Mouse (Mus musculus) splenic B cell, adult 2 months (primary cell): ENCODE measurements at regions not wholly inside any gene's neighbourhood (a gene's known extent, or its start where the extent isn't known, plus 50 kb on each side); places are given as distances from the start of the nearest gene placed in this dataset.
"Not testable (repeated sequence)": the region's sequence is repeated elsewhere in the genome, so short reads cannot be mapped to it uniquely, and the experiment has no call there.

Experiments
- DNase-seq: peaks from one replicate; pipeline ENCODE4 v3.0.0-alpha.2; 2011; ENCODE audit warnings: low read depth, low spot score
- H3K27me3 ChIP-seq: 2 replicates; pipeline ENCODE4 v1.6.1; 2012; ENCODE audit warnings: mild to moderate bottlenecking, low read length, moderate library complexity, mixed read lengths; ENCODE audit not compliant: control insufficient read depth, poor library complexity, insufficient read depth, severe bottlenecking
- H3K36me3 ChIP-seq: 2 replicates; pipeline ENCODE4 v1.6.1; 2012; ENCODE audit warnings: mild to moderate bottlenecking, low read length, moderate library complexity, mixed read lengths; ENCODE audit not compliant: control insufficient read depth, poor library complexity, insufficient read depth, severe bottlenecking

DNA sequence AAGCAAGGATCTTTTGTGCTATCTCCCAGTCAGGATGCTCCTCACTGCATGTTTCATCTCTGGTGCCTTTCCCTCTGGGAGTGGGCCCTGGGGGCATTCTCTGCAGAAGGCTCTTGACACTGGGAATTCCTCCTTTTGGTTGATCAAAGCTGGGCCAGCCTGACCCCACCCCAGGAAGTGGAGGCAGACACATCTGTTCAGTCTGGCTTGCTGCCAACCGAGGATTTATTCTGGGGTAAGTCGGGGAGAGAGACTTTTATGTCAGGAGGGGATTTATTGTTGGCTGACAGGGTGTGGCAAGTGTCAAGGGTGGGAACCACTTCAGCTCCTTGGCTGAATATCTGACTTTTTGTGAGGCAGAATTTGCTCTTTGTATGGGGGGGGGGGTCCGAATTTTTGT is 226.6 kb upstream of the Mpdz start:
- Histone ChIP-seq H3K27me3 (no peaks in the 10 kb centered on the region), H3K36me3 (no peaks in the 10 kb centered on the region)
- DNase-seq, result no peak

DNA sequence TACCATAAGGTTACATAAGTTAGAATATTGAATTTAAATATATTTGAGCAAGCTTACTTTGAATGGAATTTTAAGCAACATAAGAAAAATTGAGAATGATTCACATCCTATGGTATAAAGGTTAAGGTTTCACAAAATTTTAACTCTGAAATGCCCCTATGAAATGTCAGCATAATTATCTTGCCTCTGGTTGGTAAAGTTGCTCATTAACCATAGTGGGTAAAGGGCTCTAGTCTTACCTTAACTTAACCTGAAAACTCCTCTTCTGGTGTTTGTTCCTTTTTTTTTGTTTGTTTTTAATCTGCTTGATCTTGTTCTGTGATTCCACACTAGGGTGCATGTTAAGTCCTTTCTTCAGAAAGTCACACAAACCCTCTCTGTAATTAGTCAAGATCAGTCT is 218.5 kb upstream of the Mpdz start:
- H3K36me3 ChIP-seq, result no peaks in the 10 kb centered on the region
- DNase-seq, result no peak
- no peaks in the 10 kb centered on the region for H3K27me3 ChIP-seq

DNA sequence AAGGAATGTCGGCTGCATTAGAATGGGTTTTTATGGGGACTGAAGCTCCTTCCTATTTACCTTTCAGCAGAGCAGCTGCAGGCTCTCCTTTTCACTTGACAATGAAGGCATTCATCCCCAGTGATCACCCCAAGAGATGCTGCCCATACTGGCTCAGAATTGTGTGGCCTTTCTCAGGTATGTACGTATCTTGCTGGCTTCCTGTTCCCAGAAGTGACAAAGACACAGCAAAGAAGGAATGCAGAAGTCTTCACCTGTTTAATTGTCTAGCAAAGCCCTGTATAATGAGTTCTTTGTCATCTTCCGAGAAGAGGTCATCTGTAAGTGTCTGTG is 185.8 kb upstream of the Mpdz start:
- DNase-seq, result no peak
- no peaks in the 10 kb centered on the region for H3K36me3 ChIP-seq
- H3K27me3 ChIP-seq, result no peaks in the 10 kb centered on the region

DNA sequence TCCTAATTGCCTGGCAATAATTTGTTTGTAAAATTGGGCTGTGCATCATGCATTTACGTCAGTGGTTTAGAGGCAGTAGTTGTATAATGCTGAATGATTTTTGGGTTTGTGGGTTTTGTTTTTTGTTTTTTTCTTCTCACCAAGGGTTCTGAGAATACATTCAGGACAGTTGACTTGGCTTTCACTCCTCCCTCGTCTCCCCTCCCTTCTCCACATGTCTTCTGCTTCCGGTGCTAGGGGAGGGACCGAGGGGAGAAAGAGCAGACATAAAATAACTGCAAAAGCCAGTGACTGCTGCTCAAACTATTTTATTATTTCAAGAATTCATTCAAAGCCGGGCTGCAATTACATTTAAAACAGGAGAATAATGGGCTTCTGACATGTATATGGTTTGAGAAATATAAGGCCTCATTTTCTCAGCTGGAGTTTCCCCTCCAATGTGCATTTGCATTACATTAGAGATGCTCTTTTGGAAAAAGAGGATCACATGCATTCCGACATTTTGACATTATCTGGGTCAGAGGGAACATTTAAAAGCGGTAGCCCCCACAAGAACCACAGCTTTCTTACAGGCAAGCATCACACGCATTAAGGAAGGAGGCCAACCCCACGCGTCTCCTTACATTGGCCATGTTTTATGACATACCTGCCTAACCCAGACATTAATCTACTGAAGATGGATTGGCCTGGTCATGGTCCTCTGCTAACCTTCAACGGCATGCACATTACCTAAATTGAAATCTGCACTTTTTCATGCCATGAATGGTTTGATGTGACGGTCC is 185.3 kb upstream of the Mpdz start:
- Histone ChIP-seq H3K36me3 (no peaks in the 10 kb centered on the region), H3K27me3 (no peaks in the 10 kb centered on the region)
- no peak for DNase-seq

DNA sequence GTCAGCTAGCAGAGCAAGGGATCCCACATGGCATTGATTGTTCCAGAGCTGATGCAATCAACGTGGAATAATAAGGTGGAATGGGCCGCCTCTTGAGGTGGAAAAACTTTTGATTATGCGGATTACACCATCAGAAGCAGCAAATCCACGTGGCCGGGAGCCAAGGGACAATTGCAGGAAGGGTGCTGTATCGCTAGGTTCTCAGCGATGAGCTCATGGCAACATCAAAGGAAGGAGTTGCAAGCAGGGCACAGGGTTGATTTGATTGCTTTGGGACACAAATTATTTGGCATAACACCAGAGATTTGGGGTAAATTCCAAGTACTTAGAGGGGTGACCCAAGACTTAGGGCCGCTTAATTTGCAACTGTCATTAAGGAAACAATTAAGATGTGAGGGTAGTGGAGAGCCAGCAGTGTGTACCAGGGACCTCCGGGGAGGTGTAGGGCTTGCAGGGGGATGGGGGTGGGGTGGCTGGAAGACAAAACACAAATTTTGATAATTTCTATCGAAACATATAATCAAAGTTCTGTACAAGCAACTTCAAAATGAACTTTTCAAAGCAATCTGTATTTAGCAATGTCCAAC is 182.8 kb upstream of the Mpdz start:
- H3K36me3 ChIP-seq, result no peaks in the 10 kb centered on the region
- H3K27me3 ChIP-seq, result no peaks in the 10 kb centered on the region
- no peak for DNase-seq

DNA sequence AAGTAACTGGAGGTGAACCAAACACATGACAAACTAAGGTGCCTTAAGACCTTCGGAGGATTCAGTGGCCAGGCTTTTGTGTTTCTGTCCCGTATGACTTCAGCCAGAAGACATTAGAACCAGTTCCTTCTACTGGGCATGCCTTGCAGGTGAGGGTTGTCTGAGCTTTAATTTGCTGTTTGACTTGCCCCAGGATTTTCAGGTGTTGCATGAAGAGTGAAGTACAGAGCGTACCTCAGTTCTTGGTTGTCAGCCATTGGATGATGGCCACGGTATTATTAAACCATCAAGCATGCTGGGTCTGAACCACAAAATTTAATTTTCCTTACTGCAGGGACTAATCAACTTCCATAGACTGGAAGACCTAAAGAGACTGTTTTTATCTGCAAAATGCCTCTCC is 181.5 kb upstream of the Mpdz start:
- DNase-seq, result no peak
- H3K27me3 ChIP-seq, result no peaks in the 10 kb centered on the region
- no peaks in the 10 kb centered on the region for H3K36me3 ChIP-seq

DNA sequence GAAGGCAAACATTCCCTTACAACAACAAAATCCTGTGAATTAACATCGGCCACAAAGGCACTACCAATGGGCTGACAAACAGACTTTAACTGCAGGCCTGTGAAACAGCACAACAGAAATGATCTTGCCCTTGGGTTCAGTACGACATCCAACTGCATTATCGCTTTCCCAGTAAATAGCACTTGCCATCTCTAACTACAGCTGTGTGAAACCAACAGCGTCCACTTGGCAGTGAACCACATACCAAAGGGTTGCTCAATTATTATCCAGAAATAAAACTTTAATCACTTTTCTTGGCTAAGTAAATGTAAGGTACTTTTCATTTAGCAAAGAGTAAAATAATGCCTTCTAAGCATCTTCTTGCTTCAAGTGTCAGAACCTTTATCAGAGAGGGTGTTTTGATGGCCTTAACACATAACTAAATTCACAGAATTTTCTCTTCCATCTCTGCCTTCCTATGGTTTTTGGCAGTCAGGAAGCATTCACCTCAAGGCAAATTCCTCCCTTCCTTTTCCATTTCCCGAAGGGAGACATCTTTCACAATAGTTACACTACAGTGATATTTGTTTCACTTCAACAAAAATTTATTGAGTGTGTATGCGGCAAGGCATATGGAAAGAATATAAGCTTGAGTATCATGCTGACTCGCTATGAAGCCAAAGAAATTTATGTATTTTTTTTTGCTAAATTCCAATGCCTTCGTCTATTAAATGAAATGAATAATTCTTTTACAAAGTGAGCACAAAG is 178.9 kb upstream of the Mpdz start:
- Histone ChIP-seq H3K27me3 (no peaks in the 10 kb centered on the region), H3K36me3 (no peaks in the 10 kb centered on the region)
- no peak for DNase-seq

DNA sequence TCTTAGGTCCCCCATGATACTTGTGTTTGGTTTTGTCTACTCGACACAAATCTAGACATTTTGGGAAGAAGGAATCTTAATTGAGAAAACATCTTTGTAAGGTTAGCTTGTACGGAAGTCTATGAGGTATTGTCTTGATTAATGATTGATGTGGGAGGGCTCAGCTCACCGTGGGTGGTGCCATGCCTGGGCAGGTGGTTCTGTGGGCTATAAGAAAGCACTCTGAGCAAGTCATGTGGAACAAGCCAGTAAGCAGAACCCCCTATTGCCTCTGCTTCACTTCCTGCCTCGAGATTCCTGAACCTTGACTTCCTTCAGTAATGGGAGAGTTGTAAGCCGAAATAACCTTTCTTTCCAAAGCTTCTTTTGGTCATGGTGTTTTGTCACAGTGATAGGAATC is 174.6 kb upstream of the Mpdz start:
- H3K36me3 ChIP-seq, result no peaks in the 10 kb centered on the region
- no peak for DNase-seq
- H3K27me3 ChIP-seq, result no peaks in the 10 kb centered on the region

DNA sequence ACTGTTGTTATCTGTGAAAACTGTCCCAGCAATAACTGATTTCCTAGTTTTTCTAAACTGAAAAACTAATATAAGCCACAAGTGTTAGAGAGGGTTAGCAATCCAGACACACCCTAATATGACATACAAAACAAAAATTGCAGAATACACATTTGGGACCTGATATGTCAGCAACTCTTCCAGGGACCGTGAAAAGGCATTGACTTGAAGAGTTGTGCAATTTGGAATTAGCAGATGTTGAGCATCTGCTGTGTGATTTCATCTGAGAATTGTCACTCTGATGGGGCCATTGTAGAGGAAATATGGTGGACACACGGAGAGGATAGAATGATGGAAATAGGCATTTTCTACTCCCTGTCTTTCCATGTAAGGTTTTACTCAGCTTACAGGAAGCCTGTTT is 168.6 kb upstream of the Mpdz start:
- DNase-seq, result no peak

DNA sequence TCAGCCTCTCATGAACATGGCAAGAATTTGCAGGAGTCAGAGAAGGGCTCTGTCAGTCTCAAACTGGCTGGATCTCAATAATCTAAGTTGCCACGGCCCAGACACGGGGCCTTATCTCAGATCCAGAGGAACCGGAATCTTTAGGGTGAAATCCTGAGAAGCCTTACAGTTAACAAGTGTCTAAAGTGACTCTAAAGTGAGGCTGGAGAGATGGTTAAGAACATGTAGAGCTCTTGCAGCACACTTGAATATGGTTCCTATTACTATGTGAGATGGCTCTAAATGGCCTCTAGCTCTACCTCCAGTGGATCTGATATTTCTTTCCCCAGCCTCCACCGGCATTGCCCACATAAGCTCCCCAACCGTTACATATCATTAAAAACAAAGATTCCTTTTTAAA is 157.8 kb upstream of the Mpdz start:
- Histone ChIP-seq H3K36me3 (no peaks in the 10 kb centered on the region), H3K27me3 (no peaks in the 10 kb centered on the region)
- no peak for DNase-seq

More for the DNA sequence above, 168.6 kb upstream of the Mpdz start:
- Histone ChIP-seq H3K27me3 (no peaks in the 10 kb centered on the region), H3K36me3 (no peaks in the 10 kb centered on the region)

DNA sequence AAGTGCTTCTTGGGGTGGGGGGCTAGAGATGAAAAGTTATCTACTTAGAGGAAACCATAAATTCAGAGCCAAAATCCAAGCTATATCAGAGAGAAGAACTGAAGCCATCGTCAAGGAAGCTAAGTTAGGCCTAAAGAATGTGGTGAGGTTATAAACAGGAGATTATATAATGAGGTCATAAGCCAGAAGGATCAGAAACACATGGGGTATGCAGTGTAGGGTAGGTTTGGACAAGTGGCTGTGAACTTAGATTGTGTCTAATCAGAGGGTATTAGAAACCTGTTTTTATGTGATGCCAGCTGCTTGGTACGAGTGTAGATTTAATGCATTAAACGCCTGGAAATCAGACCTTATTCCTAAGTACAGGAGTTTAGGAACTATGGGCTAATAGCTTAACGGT is 154.8 kb upstream of the Mpdz start:
- no peaks in the 10 kb centered on the region for H3K27me3 ChIP-seq
- no peaks in the 10 kb centered on the region for H3K36me3 ChIP-seq
- no peak for DNase-seq

DNA sequence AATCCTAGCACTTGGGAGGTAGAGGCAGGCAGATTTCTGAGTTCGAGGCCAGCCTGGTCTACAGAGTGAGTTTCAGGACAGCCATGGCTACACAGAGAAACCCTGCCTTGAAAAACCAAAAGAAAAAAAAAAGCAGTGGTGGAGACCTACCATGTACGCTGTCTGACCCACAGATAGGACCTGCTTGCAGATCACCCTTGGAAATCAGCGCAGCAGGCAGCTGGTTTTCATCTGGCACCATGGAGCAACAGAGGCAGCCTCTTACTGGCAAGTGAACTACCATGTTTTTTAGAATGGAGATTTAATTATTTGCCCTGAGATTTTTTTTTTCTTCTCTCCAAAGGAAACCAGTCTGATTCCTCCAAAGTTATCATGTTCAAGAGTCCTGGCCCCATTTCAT is 150.8 kb upstream of the Mpdz start:
- not testable (repeated sequence) for H3K36me3 ChIP-seq, DNase-seq, H3K27me3 ChIP-seq

DNA sequence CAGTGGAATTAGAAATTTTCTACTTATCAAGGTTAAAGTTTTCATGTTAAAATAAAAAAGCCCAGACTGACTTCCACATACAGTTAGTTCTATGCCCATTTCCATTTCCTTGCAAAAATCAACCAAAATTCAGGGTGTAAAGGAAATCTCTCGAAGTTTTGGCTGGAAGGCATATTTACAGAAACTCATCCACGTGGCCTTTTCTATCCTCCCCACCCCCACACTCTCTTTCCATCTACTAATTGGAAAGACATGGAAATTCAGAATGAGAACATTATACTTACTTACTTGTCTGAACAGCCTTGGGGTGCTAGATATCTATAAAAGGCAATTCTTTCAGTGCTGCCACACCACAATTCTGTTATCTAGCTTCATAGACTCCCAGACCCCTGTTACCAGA is 139.9 kb upstream of the Mpdz start:
- no peaks in the 10 kb centered on the region for H3K27me3 ChIP-seq
- no peak for DNase-seq
- no peaks in the 10 kb centered on the region for H3K36me3 ChIP-seq

DNA sequence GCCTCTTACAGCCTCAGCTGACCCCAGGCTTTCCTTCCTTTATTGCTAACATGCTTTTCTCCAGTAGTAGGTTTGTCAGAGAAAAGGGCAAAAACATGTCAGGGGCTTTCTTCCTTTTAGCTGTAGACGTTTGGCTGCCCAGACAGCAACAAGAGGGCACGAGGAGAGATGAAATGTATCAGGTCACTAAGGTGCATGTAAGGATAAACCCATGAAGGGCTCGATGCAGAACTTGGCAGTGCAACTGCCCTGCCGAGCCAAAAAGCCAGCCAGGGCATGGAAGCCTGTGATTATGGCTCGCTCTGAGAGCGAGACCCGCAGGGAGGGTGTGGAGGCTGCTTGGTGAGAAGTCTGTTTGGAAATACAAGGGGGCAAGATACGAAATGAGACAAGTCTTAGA is 137.9 kb upstream of the Mpdz start:
- Histone ChIP-seq H3K27me3 (no peaks in the 10 kb centered on the region), H3K36me3 (no peaks in the 10 kb centered on the region)
- DNase-seq, result no peak

DNA sequence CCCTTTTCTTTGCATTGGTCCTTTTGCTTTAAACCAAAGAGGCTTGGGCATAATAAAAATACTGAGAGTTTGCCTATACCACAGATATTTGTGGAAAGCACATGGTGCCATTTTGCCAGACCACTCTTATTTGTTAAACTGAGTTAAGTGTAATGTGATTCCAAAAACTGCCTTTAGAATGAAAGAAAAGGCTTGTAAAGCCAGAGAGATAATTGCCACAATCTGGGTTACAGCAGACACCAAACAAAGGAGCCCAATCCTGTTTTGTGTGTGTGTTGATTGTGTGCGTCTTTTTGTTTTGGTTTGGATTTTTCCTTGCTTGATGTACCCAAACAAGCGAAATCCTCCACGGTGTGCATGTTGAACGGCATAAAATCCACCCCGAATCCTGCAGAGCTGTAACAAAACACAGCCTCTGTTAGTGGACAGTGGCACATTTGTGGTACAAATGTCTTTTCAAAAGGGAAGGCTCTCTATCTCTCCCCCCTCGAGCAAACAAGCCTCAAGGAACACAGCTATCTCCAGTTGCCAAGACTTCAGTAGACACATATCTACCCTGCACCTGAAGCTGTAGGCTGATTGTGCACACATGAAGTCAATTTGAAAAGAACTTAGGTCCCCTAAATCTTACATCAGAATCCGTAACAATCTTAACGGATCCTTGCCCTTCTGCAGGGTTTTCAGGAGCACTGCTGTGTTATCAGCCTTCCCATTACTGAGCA is 136.9 kb upstream of the Mpdz start:
- no peak for DNase-seq
- Histone ChIP-seq H3K36me3 (no peaks in the 10 kb centered on the region), H3K27me3 (no peaks in the 10 kb centered on the region)
